Mouse (Mus musculus) liver, embryonic 14.5 days (tissue): Measurements from ENCODE around the gene Arid4a.

Experiments
- CTCF ChIP-seq: IDR thresholded peaks from 2 replicates; pipeline ENCODE4 v1.5.1; 2016; ENCODE audit warnings: antibody characterized with exemption, low read depth, control low read depth
- EP300 ChIP-seq: IDR thresholded peaks from 2 replicates; pipeline ENCODE4 v1.6.1; 2016; ENCODE audit warnings: antibody characterized with exemption, low read depth

GRCm38 (mm10) chr12:71147641-71148040 lies 131.9 kb downstream of the Arid4a start:
- no peak for TF ChIP-seq EP300
- peak; percentile 56; the same call in 1 of the 2 replicates for TF ChIP-seq CTCF
